Mouse (Mus musculus) monocyte, adult 59 days (primary cell): ENCODE measurements around the gene Plcb1. TPM values are rescaled to one million over a fixed set of nuclear protein-coding genes. Genes with fewer than 3 reads are reported as not detected.

Experiments used
- total RNA-seq, 2 experiments: library from RNA; stranded (reverse); gene quantifications; one replicate each; pipeline ENCODE4 v1.2.4; 2023

Plcb1 gene
- 10 to 100 TPM; 54.4 to 70.6 TPM for total RNA-seq

GRCm38 (mm10) chr2:134785970-134786855 lies at the start of gene Plcb1:
Plcb1 (plus strand) TSS chr2:134786067.

Other genes with a start within 250 kb of the Plcb1 start
- gene Hao1, start 231.7 kb upstream of the Plcb1 start, total RNA-seq, result not detected
- gene Tmx4, start 141.9 kb upstream of the Plcb1 start, total RNA-seq, result 10 to 100 TPM; 77.4 to 80.9 TPM